Comparison of ENCODE assay signal across 7 mouse cellular contexts in genomic region chr17:84185011-84185411, GRCm38 (mm10). TPM values are rescaled to one million over a fixed set of nuclear protein-coding genes. Genes with fewer than 3 reads are reported as not detected.
DNase-seq lines count a peak whose midpoint lies in the region; ATAC-seq and TF ChIP-seq lines count a peak whose summit lies in the region.

No protein-coding gene starts in this region.

- peak overlapping the region; percentile 77 for H3K4me3 ChIP-seq in forebrain, embryonic 11.5 days (ENCODE audit: low read depth, low read length)
- peak overlapping the region; percentile 90 for H3K4me3 ChIP-seq in kidney, adult 2 months (ENCODE audit: insufficient read depth, low read depth, low read length)
- peak overlapping the region; percentile 87 for H3K4me3 ChIP-seq in lung, embryonic 16.5 days (ENCODE audit: low read length)
- peak overlapping the region; percentile 90 for H3K4me3 ChIP-seq in stomach, embryonic 16.5 days (replicated peaks; ENCODE audit: low read length)

- no peaks in the 10 kb centered on the region for H3K36me3 ChIP-seq in forebrain, embryonic 11.5 days (ENCODE audit: control insufficient read depth, insufficient read depth, low read length)
- peaks cover 17% of the 10 kb centered on the region for H3K36me3 ChIP-seq in kidney, adult 2 months (ENCODE audit: control insufficient read depth, insufficient read depth, low read length)
- peaks cover 3% of the 10 kb centered on the region; the same call in 1 of the 2 replicates for H3K36me3 ChIP-seq in lung, embryonic 16.5 days (ENCODE audit: control insufficient read depth, insufficient read depth, low read length)
- H3K36me3 ChIP-seq in stomach, embryonic 16.5 days (ENCODE audit: control insufficient read depth, insufficient read depth, low read length), result no peaks in the 10 kb centered on the region

- H3K4me1 ChIP-seq in forebrain, embryonic 11.5 days (replicated peaks; ENCODE audit: control insufficient read depth, insufficient read depth, low read length), result peaks cover 28% of the 10 kb centered on the region
- peaks cover 36% of the 10 kb centered on the region for H3K4me1 ChIP-seq in kidney, adult 2 months (ENCODE audit: control insufficient read depth, insufficient read depth, low read length)
- H3K4me1 ChIP-seq in lung, embryonic 16.5 days (replicated peaks; ENCODE audit: control insufficient read depth, insufficient read depth, low read length), result peaks cover 46% of the 10 kb centered on the region
- H3K4me1 ChIP-seq in stomach, embryonic 16.5 days (ENCODE audit: control insufficient read depth, insufficient read depth, low read length), result peaks cover 51% of the 10 kb centered on the region

- H3K4me2 ChIP-seq in forebrain, embryonic 11.5 days (ENCODE audit: low read depth, low read length, severe bottlenecking), result peak overlapping the region; percentile 83
- peak overlapping the region; percentile 55 for H3K4me2 ChIP-seq in lung, embryonic 16.5 days (ENCODE audit: low read depth, low read length)
- H3K4me2 ChIP-seq in stomach, embryonic 16.5 days (ENCODE audit: low read depth, low read length), result peak overlapping the region; percentile 68

- H3K9ac ChIP-seq in forebrain, embryonic 11.5 days (ENCODE audit: low read length), result peak overlapping the region; percentile 93
- peak overlapping the region; percentile 93 for H3K9ac ChIP-seq in lung, embryonic 16.5 days (ENCODE audit: low read length)
- H3K9ac ChIP-seq in stomach, embryonic 16.5 days (ENCODE audit: low read length), result peak overlapping the region; percentile 98

- 0 out of 2 replicates have a peak, but pooled peaks cover 2% of the 10 kb centered on the region for H3K27me3 ChIP-seq in forebrain, embryonic 11.5 days (ENCODE audit: control insufficient read depth, insufficient read depth, low read length)
- no peaks in the 10 kb centered on the region for H3K27me3 ChIP-seq in kidney, adult 2 months (replicated peaks; ENCODE audit: control insufficient read depth, insufficient read depth, low read length)
- no peaks in the 10 kb centered on the region for H3K27me3 ChIP-seq in lung, embryonic 16.5 days (ENCODE audit: control insufficient read depth, insufficient read depth, low read depth, low read length)
- H3K27me3 ChIP-seq in stomach, embryonic 16.5 days (ENCODE audit: control insufficient read depth, insufficient read depth, low read length), result no peaks in the 10 kb centered on the region

- TF ChIP-seq POLR2A in kidney, adult 2 months (IDR thresholded peaks at IDR 0.05; ENCODE audit: low read depth, low read length), result no peak

- ATAC-seq in forebrain, embryonic 11.5 days (replicated peaks; ENCODE audit: low FRiP score), result no peak
- no peak for ATAC-seq in lung, embryonic 16.5 days (ENCODE audit: low read depth)
- no peak for ATAC-seq in stomach, embryonic 16.5 days (ENCODE audit: insufficient read depth, low FRiP score)
- no peak for ATAC-seq in monocyte, adult 5-6 weeks (replicated peaks; ENCODE audit: insufficient number of reproducible peaks, low FRiP score, low TSS enrichment, poor library complexity, severe bottlenecking)

- WGBS in forebrain, embryonic 11.5 days, result 10% methylated on average over 7 of the region's 7 CpGs
- WGBS in kidney, adult 2 months, result 1% methylated on average over 7 of the region's 7 CpGs
- whole genome bisulfite sequencing in lung, embryonic 16.5 days, result under 1% methylated on average over 7 of the region's 7 CpGs
- 1% methylated on average over 7 of the region's 7 CpGs for WGBS in stomach, embryonic 16.5 days

- H3K27ac ChIP-seq in forebrain, embryonic 11.5 days (ENCODE audit: low read depth, low read length), result no peak overlapping the region; the same call in none of the 2 replicates
- peak overlapping the region; percentile 95 for H3K27ac ChIP-seq in kidney, adult 2 months (ENCODE audit: insufficient read depth, low read depth, low read length)
- peak overlapping the region; percentile 90 for H3K27ac ChIP-seq in lung, embryonic 16.5 days (ENCODE audit: low read length)
- H3K27ac ChIP-seq in stomach, embryonic 16.5 days (ENCODE audit: low read length), result peak overlapping the region; percentile 98

- TF ChIP-seq CTCF in kidney, adult 2 months (conservative IDR thresholded peaks at IDR 0.05; ENCODE audit: insufficient read depth, insufficient read length, low read depth, low read length), result no peak

- peak; percentile 53 for DNase-seq in 416B (ENCODE audit: low read depth)
- peak; percentile 37 to 54 for DNase-seq in CD8-positive naive resting alpha-beta T cell, adult 2 months (ENCODE audit: low read depth in 2 of 2, low spot score in 2 of 2)
- peak; percentile 52 for DNase-seq in forebrain, embryonic 11.5 days (ENCODE audit: low spot score)
- peak; percentile 63 for DNase-seq in kidney, adult 2 months

- no peaks in the 10 kb centered on the region for H3K9me3 ChIP-seq in forebrain, embryonic 11.5 days (ENCODE audit: control insufficient read depth, low read length)
- no peaks in the 10 kb centered on the region for H3K9me3 ChIP-seq in lung, embryonic 16.5 days (ENCODE audit: control insufficient read depth, low read length)
- no peaks in the 10 kb centered on the region for H3K9me3 ChIP-seq in stomach, embryonic 16.5 days (replicated peaks; ENCODE audit: control insufficient read depth, low read length)

RNA-seq across cellular contexts. Expression of gene Zfp36l2, which starts 2.7 kb away (rescaled TPM):
- 11.9 and 15.3 TPM in 2 replicates for polyA plus RNA-seq in forebrain, embryonic 11.5 days (2014; fragmentation: Nextera tagmentation; extraction: Ambion mirVana)
- 34.3 and 45.8 TPM in 2 replicates for polyA plus RNA-seq in kidney, adult 2 months (2012; rRNA removed)
- polyA plus RNA-seq in lung, embryonic 16.5 days (2015; fragmentation: Nextera tagmentation; extraction: Ambion mirVana), result 10.1 and 11.2 TPM in 2 replicates
- 12.7 and 14.5 TPM in 2 replicates for polyA plus RNA-seq in stomach, embryonic 16.5 days (2015; fragmentation: Nextera tagmentation; extraction: Ambion mirVana)
- 346 to 394 TPM (median 381 TPM) in 3 replicates for total RNA-seq in monocyte, adult 5-6 weeks (2017)
